Mouse (Mus musculus): ENCODE measurements at regions not wholly inside any gene's neighbourhood (a gene's known extent, or its start where the extent isn't known, plus 50 kb on each side); places are given as distances from the start of the nearest gene placed in this dataset.
A peak's percentile ranks its signal among the peaks of the same experiment; 100 is the strongest.

DNA sequence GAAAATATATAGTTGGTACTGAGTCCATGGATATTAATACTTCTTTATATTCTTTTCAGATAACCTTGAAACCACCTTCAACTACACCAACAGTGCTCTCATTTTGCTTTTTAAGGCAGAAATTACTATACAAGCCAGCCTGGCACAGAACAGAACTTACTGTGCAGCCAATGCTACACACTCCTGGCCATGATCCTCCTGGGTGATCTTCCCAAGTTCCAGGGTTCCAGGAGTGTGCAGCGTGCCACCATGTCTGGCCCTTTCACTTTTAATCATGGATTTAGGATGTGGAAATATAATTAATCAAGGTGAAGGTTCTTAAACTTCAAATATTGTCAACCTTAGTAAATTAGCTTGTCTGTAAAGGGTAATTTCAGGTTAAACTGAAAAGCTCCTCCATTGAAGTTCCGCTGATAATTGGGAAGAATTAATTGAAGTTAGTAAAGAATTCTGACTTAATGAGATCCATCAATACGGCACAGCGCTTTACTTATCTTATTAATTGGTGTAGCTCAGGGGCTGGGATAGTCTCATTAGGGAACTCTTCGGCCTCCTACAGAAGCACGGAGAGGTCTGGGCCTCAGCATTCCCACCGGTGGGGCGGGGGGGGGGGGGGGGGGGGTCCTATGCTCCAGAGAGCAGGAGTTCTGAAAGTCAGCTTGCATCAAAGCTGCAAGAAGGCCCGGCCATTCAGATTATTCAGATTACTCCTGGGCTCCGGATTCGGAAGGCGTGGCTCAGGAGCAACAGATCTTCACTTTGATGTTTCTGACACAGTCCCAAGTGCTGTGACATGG is 166.1 kb upstream of the Spats2l start:
- no peak for ATAC-seq (ENCODE audit: insufficient number of reproducible peaks, low FRiP score)
- no peak overlapping the region for H3K27ac ChIP-seq (ENCODE audit: poor library complexity, severe bottlenecking)
- WGBS: 56% methylated on average over 11 of the region's 12 CpGs

DNA sequence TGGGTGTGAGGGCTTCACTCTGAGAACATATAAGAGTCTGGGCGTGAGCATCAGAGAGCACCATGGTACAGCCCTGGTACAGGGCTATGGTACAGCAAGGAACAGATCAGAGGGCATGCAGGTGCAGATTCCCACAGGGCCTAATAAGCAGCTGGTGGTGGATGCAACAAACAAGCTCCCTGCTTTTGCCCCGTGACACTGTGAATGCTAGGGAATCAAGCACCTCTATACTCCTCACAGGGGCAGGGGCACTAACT is 165.6 kb upstream of the Spats2l start:
- H3K4me2 ChIP-seq: no peak overlapping the region
- no peaks in the 10 kb centered on the region for H3K9me3 ChIP-seq (replicated peaks)
- no peak overlapping the region for H3K9ac ChIP-seq
- no peaks in the 10 kb centered on the region for H3K36me3 ChIP-seq
- no peak overlapping the region for H3K27ac ChIP-seq (ENCODE audit: poor library complexity, severe bottlenecking)
- peaks cover 5% of the 10 kb centered on the region for H3K4me1 ChIP-seq (replicated peaks)
- no peak overlapping the region for H3K4me3 ChIP-seq
- 29% methylated on average over 2 of the region's 2 CpGs for WGBS
- ATAC-seq (ENCODE audit: insufficient number of reproducible peaks, low FRiP score): no peak
- H3K27me3 ChIP-seq (replicated peaks): no peaks in the 10 kb centered on the region

More for the DNA sequence above, 166.1 kb upstream of the Spats2l start:
- H3K9me3 ChIP-seq (replicated peaks): no peaks in the 10 kb centered on the region
- H3K9ac ChIP-seq: no peak overlapping the region
- H3K4me2 ChIP-seq: no peak overlapping the region
- no peak overlapping the region for H3K4me3 ChIP-seq
- H3K36me3 ChIP-seq: no peaks in the 10 kb centered on the region
- H3K27me3 ChIP-seq (replicated peaks): no peaks in the 10 kb centered on the region
- peaks cover under 1% of the 10 kb centered on the region for H3K4me1 ChIP-seq (replicated peaks)

DNA sequence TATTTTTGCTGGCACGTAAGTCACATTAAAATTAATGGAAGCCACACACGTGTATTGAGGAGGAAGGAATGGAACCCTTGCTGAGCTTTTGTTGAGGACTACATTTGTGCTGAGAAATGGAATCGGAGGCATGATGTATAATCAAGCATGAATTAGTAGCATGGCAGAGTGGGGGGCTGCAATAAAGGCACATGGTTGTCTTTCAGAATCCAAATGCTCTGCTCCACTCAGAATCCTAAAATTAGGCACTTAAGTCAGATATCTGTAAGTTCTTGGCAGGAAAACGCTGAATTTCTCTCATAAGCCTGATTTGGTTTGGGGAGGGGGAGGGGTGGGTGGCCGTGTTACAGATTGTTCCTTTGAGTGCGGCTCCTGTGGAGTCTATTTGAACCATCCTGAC is 164.7 kb upstream of the Spats2l start:
- no peak overlapping the region for H3K9ac ChIP-seq
- H3K4me1 ChIP-seq (replicated peaks): peaks cover 7% of the 10 kb centered on the region
- WGBS: 44% methylated on average over 6 of the region's 6 CpGs
- no peaks in the 10 kb centered on the region for H3K9me3 ChIP-seq (replicated peaks)
- no peak overlapping the region for H3K4me3 ChIP-seq
- no peak for ATAC-seq (ENCODE audit: insufficient number of reproducible peaks, low FRiP score)
- no peaks in the 10 kb centered on the region for H3K36me3 ChIP-seq
- H3K27me3 ChIP-seq (replicated peaks): no peaks in the 10 kb centered on the region
- H3K27ac ChIP-seq (ENCODE audit: poor library complexity, severe bottlenecking): no peak overlapping the region
- no peak overlapping the region for H3K4me2 ChIP-seq

DNA sequence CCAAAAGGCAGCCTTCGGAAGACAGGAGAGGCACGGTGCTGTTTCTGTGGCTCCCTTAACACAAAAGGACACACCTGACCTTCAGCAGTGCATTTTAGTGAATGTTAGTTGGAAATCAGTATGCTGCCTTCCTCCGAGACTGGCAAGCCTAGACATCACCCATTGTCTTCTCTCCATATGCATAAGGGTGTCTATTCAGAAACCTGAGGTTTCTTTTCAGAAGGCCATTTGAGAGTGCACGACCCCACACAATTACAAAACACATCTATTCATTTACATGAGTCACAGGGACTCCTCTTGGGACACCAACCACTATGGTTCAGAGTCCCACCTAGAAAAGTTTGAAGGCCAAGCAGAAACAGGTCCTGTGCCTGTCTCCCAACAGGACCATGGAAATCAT is 161.8 kb upstream of the Spats2l start:
- peaks cover 7% of the 10 kb centered on the region for H3K4me1 ChIP-seq (replicated peaks)
- H3K27ac ChIP-seq (ENCODE audit: poor library complexity, severe bottlenecking): no peak overlapping the region
- no peaks in the 10 kb centered on the region for H3K27me3 ChIP-seq (replicated peaks)
- H3K4me2 ChIP-seq: no peak overlapping the region
- H3K36me3 ChIP-seq: no peaks in the 10 kb centered on the region
- ATAC-seq (ENCODE audit: insufficient number of reproducible peaks, low FRiP score): no peak
- WGBS: 66% methylated on average over 4 of the region's 4 CpGs
- H3K9ac ChIP-seq: no peak overlapping the region
- no peaks in the 10 kb centered on the region for H3K9me3 ChIP-seq (replicated peaks)
- no peak overlapping the region for H3K4me3 ChIP-seq

DNA sequence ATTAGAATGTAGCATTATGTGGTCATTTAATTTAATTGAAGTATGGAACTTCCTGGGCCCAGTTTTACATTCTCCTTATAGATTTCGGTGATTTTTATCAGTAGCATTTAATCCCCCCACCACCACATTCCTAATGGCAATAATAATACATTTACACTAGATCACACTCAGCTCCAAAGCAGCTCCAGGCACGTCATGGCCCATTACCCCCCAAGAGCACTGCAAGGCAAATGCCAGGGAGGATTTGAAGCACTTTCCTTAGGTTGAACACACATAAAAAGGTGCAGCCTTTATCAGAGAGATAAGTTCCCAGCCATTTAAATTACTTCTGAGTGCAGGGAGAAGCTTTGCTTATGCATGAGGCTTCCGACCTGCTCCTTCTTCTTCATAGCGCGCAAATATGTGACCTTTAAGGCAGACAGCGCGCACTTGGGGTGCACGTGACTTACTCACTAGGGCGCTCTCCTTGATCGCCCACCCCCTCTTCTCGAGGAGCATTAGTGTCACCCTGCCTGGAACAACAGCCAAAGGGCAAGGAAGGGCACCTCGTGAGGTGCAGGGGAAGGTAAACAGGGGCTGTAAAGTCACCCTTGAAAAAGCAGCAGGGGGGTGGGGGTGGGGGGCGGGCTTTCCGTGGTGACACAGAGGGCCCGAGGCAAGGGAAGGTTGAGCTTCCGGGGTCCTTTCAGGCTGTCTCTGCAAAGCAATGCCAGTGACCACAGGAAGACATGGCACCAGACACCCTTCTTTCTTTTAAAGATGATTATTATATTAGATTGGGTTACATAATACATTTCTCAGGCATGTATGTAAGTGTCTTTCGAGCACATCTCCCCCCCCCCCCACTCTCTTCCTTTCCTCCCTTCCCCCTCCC is 160.8 kb upstream of the Spats2l start:
- 22% methylated on average over 17 of the region's 17 CpGs for WGBS
- Histone ChIP-seq H3K4me1 (replicated peaks) (peaks cover 7% of the 10 kb centered on the region), H3K36me3 (no peaks in the 10 kb centered on the region), H3K9ac (peak overlapping the region; percentile 28; the same call in 1 of the 2 replicates), H3K9me3 (replicated peaks) (no peaks in the 10 kb centered on the region), H3K4me3 (peak overlapping the region; percentile 38), H3K4me2 (peak overlapping the region; percentile 69), H3K27me3 (replicated peaks) (no peaks in the 10 kb centered on the region), H3K27ac (ENCODE audit: poor library complexity, severe bottlenecking) (no peak overlapping the region)
- ATAC-seq (ENCODE audit: insufficient number of reproducible peaks, low FRiP score): no peak

DNA sequence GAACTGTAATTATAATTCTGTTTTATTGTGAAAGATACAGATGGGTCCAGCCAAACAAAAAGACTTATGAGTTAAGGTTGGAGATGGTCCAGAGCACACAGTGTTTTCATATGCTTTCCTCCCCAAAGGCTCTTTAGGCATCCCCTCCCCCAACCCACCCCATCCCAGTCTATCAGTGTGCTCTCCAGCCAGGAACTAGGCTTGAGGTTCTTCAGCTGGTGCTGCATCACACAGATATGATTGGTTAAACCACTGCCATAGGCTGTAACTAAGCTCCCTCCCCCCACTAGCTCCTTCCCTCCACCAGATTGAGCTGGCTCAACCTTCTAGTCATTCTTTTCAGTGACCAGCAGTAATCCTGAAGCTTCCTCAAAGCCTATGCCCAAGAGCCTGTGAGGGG is 158.8 kb upstream of the Spats2l start:
- no peaks in the 10 kb centered on the region for H3K9me3 ChIP-seq (replicated peaks)
- H3K9ac ChIP-seq: no peak overlapping the region
- H3K4me2 ChIP-seq: no peak overlapping the region
- no peak for ATAC-seq (ENCODE audit: insufficient number of reproducible peaks, low FRiP score)
- H3K27me3 ChIP-seq (replicated peaks): no peaks in the 10 kb centered on the region
- no peak overlapping the region for H3K27ac ChIP-seq (ENCODE audit: poor library complexity, severe bottlenecking)
- no peak overlapping the region for H3K4me3 ChIP-seq
- H3K4me1 ChIP-seq (replicated peaks): peaks cover 7% of the 10 kb centered on the region
- H3K36me3 ChIP-seq: no peaks in the 10 kb centered on the region

DNA sequence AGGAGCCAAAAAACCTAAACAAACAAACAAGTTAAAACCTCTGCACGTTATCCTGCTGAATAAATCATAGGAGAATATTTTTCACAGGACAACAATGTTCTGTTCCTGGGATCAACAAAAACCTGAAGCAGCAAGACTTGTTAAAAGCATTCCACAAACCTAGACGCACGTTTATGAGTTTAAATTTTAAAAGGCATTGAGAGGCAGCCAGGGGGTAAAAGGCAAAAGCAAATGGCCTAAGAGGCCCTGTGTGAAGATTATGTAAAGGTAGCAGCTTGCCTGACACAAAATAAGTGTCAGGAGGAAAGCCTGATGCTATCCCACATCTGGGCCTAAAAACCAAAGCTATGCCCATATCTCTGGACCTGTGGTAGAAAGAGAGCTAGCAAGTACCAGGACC is 156.6 kb upstream of the Spats2l start:
- Histone ChIP-seq H3K9me3 (replicated peaks) (no peaks in the 10 kb centered on the region), H3K4me2 (no peak overlapping the region), H3K4me3 (no peak overlapping the region), H3K9ac (no peak overlapping the region), H3K27ac (ENCODE audit: poor library complexity, severe bottlenecking) (no peak overlapping the region), H3K27me3 (replicated peaks) (no peaks in the 10 kb centered on the region), H3K36me3 (no peaks in the 10 kb centered on the region), H3K4me1 (replicated peaks) (peaks cover 7% of the 10 kb centered on the region)
- ATAC-seq (ENCODE audit: insufficient number of reproducible peaks, low FRiP score): no peak
- 80% methylated on average over 3 of the region's 3 CpGs for WGBS

DNA sequence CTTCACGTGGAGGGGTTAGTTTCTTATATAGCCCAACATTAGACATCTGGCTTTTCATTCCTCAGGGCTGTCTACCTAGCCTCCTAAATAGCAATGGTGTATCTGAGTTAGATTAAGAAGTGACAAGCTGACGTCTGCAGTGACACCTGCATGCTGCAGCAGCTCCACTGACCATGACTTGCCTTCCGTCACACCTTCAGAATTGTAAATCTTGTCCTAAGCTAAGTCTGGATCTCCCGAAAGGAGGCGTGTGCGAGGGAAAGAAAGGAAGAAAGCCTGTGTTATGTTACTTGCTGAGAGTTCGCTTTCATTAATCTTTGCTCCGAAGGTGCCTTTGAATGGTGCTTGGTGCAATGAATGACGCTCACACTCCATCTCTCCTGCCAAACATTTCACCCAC is 151.4 kb upstream of the Spats2l start:
- ATAC-seq (ENCODE audit: insufficient number of reproducible peaks, low FRiP score): no peak
- WGBS: 78% methylated on average over 9 of the region's 9 CpGs
- Histone ChIP-seq H3K36me3 (no peaks in the 10 kb centered on the region), H3K4me1 (replicated peaks) (no peaks in the 10 kb centered on the region), H3K4me2 (no peak overlapping the region), H3K9ac (no peak overlapping the region), H3K27ac (ENCODE audit: poor library complexity, severe bottlenecking) (no peak overlapping the region), H3K27me3 (replicated peaks) (no peaks in the 10 kb centered on the region), H3K4me3 (no peak overlapping the region), H3K9me3 (replicated peaks) (no peaks in the 10 kb centered on the region)

DNA sequence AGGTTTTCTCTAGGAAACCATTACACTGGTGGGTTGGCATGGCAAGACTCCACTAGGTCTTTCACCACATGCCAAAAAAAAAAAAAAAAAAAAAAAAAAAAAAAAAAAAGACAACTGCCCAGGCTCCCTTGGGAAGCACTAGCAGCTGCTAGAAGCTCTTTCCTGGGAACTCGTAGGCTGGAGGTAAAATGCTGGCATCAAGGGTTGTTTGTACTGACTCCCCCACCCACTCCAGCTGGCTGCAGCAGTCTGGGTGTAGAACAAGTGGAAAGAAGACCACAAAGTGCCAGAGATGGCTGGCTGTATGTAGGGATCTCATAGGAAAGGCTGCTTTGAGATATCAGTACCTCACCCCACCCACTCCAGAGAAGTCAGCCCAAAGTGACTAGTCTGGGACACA is 140.0 kb upstream of the Spats2l start:
- Histone ChIP-seq H3K36me3 (no peaks in the 10 kb centered on the region), H3K4me2 (no peak overlapping the region), H3K27me3 (replicated peaks) (no peaks in the 10 kb centered on the region), H3K9me3 (replicated peaks) (0 out of 2 replicates have a peak, but pooled peaks cover 2% of the 10 kb centered on the region), H3K4me3 (no peak overlapping the region), H3K27ac (ENCODE audit: poor library complexity, severe bottlenecking) (no peak overlapping the region), H3K4me1 (replicated peaks) (peaks cover 6% of the 10 kb centered on the region), H3K9ac (no peak overlapping the region)
- 35% methylated on average over 1 of the region's 1 CpGs for WGBS
- no peak for ATAC-seq (ENCODE audit: insufficient number of reproducible peaks, low FRiP score)

DNA sequence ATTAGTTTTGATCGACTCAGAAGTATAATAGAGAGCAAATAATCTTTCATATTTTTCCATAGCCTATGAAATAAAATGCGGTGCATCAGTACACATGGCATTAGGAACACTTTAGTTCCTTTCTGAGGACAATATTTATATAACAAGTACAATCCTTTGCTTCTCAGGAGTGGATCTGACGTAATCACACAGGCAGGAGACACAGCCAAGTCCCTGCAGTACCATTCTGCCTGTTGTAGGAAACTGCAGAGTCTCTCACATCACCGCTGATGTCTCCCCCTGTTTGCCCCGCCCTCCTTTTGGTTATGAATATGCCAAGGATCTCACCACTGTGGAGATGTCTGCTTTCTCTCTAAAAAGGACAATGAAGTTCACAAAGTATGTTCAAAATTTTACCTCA is 131.8 kb upstream of the Spats2l start:
- H3K4me1 ChIP-seq (replicated peaks): peaks cover 13% of the 10 kb centered on the region
- H3K9me3 ChIP-seq (replicated peaks): no peaks in the 10 kb centered on the region
- H3K36me3 ChIP-seq: no peaks in the 10 kb centered on the region
- ATAC-seq (ENCODE audit: insufficient number of reproducible peaks, low FRiP score): no peak
- no peak overlapping the region for H3K27ac ChIP-seq (ENCODE audit: poor library complexity, severe bottlenecking)
- WGBS: 78% methylated on average over 5 of the region's 5 CpGs
- H3K9ac ChIP-seq: no peak overlapping the region
- H3K27me3 ChIP-seq (replicated peaks): no peaks in the 10 kb centered on the region
- H3K4me3 ChIP-seq: no peak overlapping the region
- no peak overlapping the region for H3K4me2 ChIP-seq

DNA sequence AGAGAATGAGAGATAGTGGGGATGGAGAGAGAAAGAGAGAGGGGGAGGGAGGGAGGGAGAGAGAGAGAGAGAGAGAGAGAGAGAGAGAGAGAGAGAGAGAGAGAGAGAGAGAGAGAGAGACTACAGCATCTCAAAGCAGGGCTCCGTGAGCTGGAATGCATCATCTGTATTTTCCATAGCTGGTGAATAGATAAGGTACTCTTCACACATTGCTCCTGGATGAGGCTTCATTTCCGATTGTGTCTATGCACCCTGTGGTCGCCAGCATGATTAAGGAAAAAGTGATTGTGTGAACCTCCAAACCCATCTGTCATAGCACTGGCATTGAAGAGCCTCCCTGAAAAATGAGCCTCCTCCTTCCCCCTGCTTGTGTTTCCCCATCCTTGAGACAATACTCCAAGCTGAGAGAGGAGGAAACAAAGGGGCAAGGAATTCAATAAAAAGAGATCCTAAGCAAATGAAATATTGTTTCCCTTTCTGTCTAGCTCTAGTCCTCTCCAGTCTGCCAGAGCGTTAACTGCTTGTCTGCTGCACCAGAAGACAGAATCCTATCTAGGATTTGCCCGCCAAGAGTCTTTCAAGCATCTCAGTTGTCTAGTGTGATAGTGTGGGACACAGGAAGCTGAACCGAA is 130.4 kb upstream of the Spats2l start:
- Histone ChIP-seq H3K4me1 (replicated peaks) (peaks cover 9% of the 10 kb centered on the region), H3K36me3 (no peaks in the 10 kb centered on the region), H3K9ac (no peak overlapping the region), H3K9me3 (replicated peaks) (no peaks in the 10 kb centered on the region), H3K4me2 (peak overlapping the region; percentile 16; the same call in 1 of the 2 replicates), H3K27me3 (replicated peaks) (no peaks in the 10 kb centered on the region), H3K27ac (ENCODE audit: poor library complexity, severe bottlenecking) (no peak overlapping the region), H3K4me3 (no peak overlapping the region)
- ATAC-seq (ENCODE audit: insufficient number of reproducible peaks, low FRiP score): no peak
- 18% methylated on average over 6 of the region's 6 CpGs for WGBS

Data from heart, embryonic 12.5 days (tissue).